Mouse (Mus musculus) C3H10T1/2 (cell line): ENCODE data around the gene Rps6ka1. TPM values are rescaled to one million over a fixed set of nuclear protein-coding genes. Genes with fewer than 3 reads are reported as not detected.

ENCODE experiments used
- polyA plus RNA-seq, 2 experiments: library from polyadenylated mRNA; unstranded; fragments of >200 nt; fragmentation: generic; extraction: Trizol; gene quantifications; one replicate each; pipeline ENCODE4 v1.2.1; 2012; ENCODE audit warnings: missing spikeins in 2 of 2

Gene Rps6ka1
- polyA plus RNA-seq: 1 to 10 TPM; 1.6 to 2.6 TPM

GRCm38 (mm10) chr4:133887672-133888453 is at the start of gene Rps6ka1:
TSS of gene Rps6ka1 (minus strand) at chr4:133887797.

Other genes starting within 250 kb of the Rps6ka1 start
- gene Zdhhc18, start 237.6 kb downstream of the Rps6ka1 start, polyA plus RNA-seq: 10 to 100 TPM in 1 of 2 experiments, 1 to 10 TPM in 1; 7.5 to 15.8 TPM
- gene Pigv, start 215.2 kb downstream of the Rps6ka1 start, polyA plus RNA-seq: 10 to 100 TPM in 1 of 2 experiments, 1 to 10 TPM in 1; 5.1 to 10.3 TPM
- gene Arid1a, start 131.0 kb downstream of the Rps6ka1 start, polyA plus RNA-seq: 10 to 100 TPM in 1 of 2 experiments, 1 to 10 TPM in 1; 4.3 to 18.7 TPM
- 100 to 1,000 TPM in 1 of 2 experiments, 10 to 100 TPM in 1; 78.4 to 305 TPM for gene Hmgn2, start 80.9 kb upstream of the Rps6ka1 start, polyA plus RNA-seq
- 10 to 100 TPM; 29.7 to 30.1 TPM for gene Dhdds, start 113.1 kb upstream of the Rps6ka1 start, polyA plus RNA-seq
- gene Lin28a, start 131.0 kb upstream of the Rps6ka1 start, polyA plus RNA-seq: not detected
- not detected for gene Zfp683, start 166.0 kb upstream of the Rps6ka1 start, polyA plus RNA-seq
- not detected for gene Crybg2, start 173.0 kb upstream of the Rps6ka1 start, polyA plus RNA-seq
- not detected for gene Cd52, start 207.3 kb upstream of the Rps6ka1 start, polyA plus RNA-seq
- 1 to 10 TPM; 3.0 to 7.1 TPM for gene Ubxn11, start 214.8 kb upstream of the Rps6ka1 start, polyA plus RNA-seq
- gene Sh3bgrl3, start 241.0 kb upstream of the Rps6ka1 start, polyA plus RNA-seq: 100 to 1,000 TPM; 390 to 719 TPM